Mouse (Mus musculus): ENCODE results near the gene Grin2b.

DNA sequence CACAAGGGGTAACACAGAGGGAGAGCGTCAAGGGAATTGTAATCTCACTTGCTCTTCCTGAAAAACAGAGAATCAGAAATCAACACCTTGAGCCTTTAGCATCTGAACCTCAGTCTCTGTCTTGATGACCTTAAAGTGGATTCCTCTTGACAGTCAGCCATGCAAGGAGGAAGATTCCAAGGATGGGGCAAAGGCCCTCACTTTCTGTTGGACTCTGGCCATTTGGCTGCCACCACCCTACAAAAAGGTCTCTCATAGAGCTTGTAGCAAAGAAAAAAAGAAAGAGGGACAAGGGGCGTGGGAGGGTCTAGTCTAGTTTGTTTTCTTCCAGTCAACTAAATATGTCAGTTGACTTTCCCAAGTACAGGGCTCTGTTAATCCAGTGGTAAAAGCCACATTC, 427.7 kb downstream of the Grin2b start:
- TF ChIP-seq CTCF (IDR thresholded peaks at IDR 0.05; ENCODE audit: borderline replicate concordance, extremely low read depth, insufficient read depth, insufficient read length) = no peak
- no peak for TF ChIP-seq POLR2A (IDR thresholded peaks at IDR 0.05; ENCODE audit: borderline replicate concordance, extremely low read depth, insufficient read depth, insufficient read length, poor library complexity, severe bottlenecking)

Measured in brain, embryonic 14.5 days (tissue).